Mouse (Mus musculus) neural tube, embryonic 15.5 days (tissue): ENCODE data around the gene Dusp8. TPM values are rescaled to one million over a fixed set of nuclear protein-coding genes. Genes with fewer than 3 reads are reported as not detected.

Source experiments
- ATAC-seq: fragments of 200-750 bp; cut with Nextera tagmentation; 2 replicates; pipeline ENCODE4 v1.8.0; 2017; ENCODE audit warnings: mild to moderate bottlenecking, moderate TSS enrichment, moderate library complexity; ENCODE audit not compliant: low FRiP score
- H3K27ac ChIP-seq: fragments of 300-500 bp; sonication (generic); replicated peaks from 2 replicates; pipeline ENCODE4 v1.5.1; 2015; ENCODE audit warnings: mild to moderate bottlenecking, inconsistent platforms
- H3K27me3 ChIP-seq: fragments of 300-500 bp; sonication (generic); replicated peaks from 2 replicates; pipeline ENCODE4 v1.6.1; 2015; ENCODE audit warnings: inconsistent platforms
- H3K36me3 ChIP-seq: fragments of 300-500 bp; sonication (generic); 2 replicates; pipeline ENCODE4 v1.6.1; 2015; ENCODE audit warnings: inconsistent platforms
- H3K4me1 ChIP-seq: fragments of 300-500 bp; sonication (generic); 2 replicates; pipeline ENCODE4 v1.6.1; 2015; ENCODE audit warnings: inconsistent platforms
- H3K4me2 ChIP-seq: fragments of 300-500 bp; sonication (generic); 2 replicates; pipeline ENCODE4 v1.6.1; 2015; ENCODE audit warnings: inconsistent platforms, mild to moderate bottlenecking, moderate library complexity
- H3K4me3 ChIP-seq: fragments of 300-500 bp; sonication (generic); replicated peaks from 2 replicates; pipeline ENCODE4 v1.5.1; 2015; ENCODE audit warnings: mild to moderate bottlenecking, inconsistent platforms
- H3K9ac ChIP-seq: fragments of 300-500 bp; sonication (generic); replicated peaks from 2 replicates; pipeline ENCODE4 v1.6.1; 2015; ENCODE audit warnings: mild to moderate bottlenecking, inconsistent platforms
- H3K9me3 ChIP-seq: fragments of 300-500 bp; sonication (generic); replicated peaks from 2 replicates; pipeline ENCODE4 v1.6.1; 2016; ENCODE audit warnings: inconsistent platforms
- WGBS: fragments of 180-500 bp; shearing (Covaris S2); methylation state at CpG from one replicate; pipeline ENCODE4 v1.1.7; 2015; ENCODE audit warnings: mixed read lengths; 5-methylcytosine and 5-hydroxymethylcytosine counted together
- polyA plus RNA-seq: library from polyadenylated mRNA; unstranded; fragments of >200 nt; fragmentation: Nextera tagmentation; extraction: Ambion mirVana; gene quantifications from 2 replicates; pipeline ENCODE4 v1.2.1, GENCODE M21; 2015

Dusp8 gene
- polyA plus RNA-seq, 1 experiment from 2014 or later = 132 TPM

DNA sequence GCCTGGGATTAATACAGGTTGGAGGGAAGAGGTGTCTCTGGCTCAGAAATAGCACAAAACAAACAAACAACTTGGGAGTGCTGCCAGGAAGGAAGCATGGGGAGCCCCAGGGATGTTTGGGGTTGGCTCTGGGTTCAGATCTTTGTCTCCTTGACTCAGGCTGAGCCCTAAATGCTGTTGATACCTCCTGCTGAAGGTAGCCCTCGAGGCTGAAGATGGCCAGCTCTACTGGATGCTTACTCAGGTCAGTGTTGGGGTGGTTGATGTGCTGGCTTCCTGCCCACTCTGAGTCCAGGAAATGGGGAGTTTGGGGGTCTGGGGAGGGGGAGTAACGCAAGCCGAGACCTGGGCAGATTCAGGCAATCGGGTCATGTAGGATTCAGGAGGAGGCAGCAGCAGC, 1.1 kb upstream of the Dusp8 start:
- 77% methylated on average over 4 of the region's 4 CpGs for WGBS
- no peaks in the 10 kb centered on the region for H3K36me3 ChIP-seq
- H3K9ac ChIP-seq = no peak overlapping the region
- ATAC-seq = no peak
- H3K4me2 ChIP-seq = peak overlapping the region; percentile 95
- peak overlapping the region; percentile 70; the same call in 1 of the 2 replicates for H3K4me3 ChIP-seq
- H3K27ac ChIP-seq = no peak overlapping the region
- H3K9me3 ChIP-seq = no peaks in the 10 kb centered on the region
- 0 out of 2 replicates have a peak, but pooled peaks cover 2% of the 10 kb centered on the region for H3K27me3 ChIP-seq
- H3K4me1 ChIP-seq = peaks cover 41% of the 10 kb centered on the region

DNA sequence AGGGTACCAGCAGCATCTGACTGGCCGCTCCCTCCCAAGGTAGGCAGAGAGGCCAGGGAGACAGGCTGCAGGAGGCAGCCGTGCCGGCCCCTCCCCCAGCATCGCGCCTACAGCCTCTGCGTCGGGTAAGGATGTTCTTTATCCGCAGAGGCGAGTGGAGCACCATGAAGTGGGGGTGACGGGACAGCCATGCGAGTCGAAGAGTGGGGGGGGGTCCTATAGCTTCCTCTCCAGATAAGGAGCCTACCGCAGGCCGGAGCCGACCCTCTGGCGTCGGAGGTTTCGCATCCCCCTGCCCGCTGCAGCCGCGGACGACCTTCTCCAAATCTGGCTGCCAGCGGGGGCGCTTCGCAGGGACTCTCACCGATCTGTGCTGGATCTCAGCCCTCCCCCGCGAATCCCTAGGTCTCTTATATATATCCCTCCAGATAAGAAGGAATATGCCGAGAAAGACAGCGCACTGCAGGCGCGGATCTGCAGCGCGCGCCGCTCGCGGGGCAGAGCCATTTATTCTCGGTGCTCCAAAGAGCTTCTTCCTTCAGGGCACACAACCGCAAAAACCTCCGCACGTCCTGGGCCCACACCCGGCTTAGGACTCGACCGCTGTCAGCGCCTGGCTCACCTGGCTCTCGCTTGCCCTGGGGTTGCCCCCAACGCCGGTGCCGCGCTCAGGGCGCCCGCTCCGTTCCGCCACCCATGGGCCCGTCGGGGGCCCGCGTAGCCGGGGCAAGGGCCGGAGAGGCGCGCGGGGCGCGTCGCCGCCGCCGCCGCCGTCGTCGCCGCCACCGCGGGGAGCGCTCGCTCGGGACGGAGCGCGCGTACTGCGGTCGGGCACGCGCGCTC, 1.1 kb downstream of the Dusp8 start:
- Histone ChIP-seq H3K4me3 (peak overlapping the region; percentile 70), H3K4me1 (peaks cover 63% of the 10 kb centered on the region), H3K27ac (peak overlapping the region; percentile 93), H3K36me3 (no peaks in the 10 kb centered on the region), H3K4me2 (peak overlapping the region; percentile 95), H3K9me3 (no peaks in the 10 kb centered on the region), H3K9ac (peak overlapping the region; percentile 96), H3K27me3 (0 out of 2 replicates have a peak, but pooled peaks cover 2% of the 10 kb centered on the region)
- peak; percentile 56 for ATAC-seq
- WGBS = under 1% methylated on average over 89 of the region's 89 CpGs

DNA sequence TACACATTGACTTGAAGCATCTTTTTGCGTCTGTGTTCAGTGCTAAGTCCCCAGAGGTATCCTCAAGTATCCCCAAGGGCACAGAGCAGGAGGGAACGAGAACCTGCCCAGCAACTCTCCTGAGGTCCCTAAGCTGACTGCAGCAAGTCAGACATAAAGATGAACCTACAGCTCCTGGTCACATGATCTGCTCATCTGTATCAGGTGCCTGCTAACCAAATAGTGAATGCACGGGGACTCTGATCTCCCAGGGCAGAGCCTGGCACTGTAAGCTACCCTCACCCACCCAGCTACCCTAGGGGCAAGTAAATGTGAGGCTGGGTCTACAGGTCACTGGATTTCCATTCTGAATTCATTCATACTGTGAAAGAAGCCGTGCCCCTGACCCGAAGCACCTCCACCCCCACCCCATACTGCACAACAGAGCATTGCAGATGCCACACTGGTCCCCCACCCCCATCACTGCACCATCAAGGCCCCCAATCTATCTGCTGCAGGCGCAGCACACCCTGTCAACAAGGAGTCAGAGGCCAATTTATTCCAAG, 1.9 kb downstream of the Dusp8 start:
- Histone ChIP-seq H3K27me3 (0 out of 2 replicates have a peak, but pooled peaks cover 2% of the 10 kb centered on the region), H3K27ac (peak overlapping the region; percentile 93), H3K9me3 (no peaks in the 10 kb centered on the region), H3K36me3 (no peaks in the 10 kb centered on the region), H3K4me1 (peaks cover 70% of the 10 kb centered on the region), H3K9ac (peak overlapping the region; percentile 96), H3K4me2 (peak overlapping the region; percentile 95), H3K4me3 (peak overlapping the region; percentile 70)
- ATAC-seq = no peak
- 15% methylated on average over 6 of the region's 6 CpGs for WGBS

DNA sequence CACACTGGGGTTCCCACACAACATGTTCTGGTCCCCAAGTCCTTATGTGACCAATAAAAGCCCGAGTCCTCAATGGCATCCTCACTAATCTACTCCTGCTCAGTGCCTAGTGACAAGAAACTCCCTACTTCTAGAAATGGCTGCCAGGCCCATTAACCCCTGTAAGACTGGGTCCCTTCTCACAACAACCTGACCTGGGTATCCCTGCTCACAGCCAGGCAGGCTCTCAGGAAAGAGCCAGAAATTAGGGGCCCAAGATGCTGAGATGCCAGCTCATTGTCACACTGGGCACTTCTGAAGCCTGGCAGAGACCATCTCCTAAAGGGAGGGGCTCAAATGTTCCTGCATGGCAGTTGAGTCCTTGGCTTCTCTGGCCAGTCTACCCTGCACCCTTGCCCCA, 2.7 kb downstream of the Dusp8 start:
- no peak for ATAC-seq
- peaks cover 5% of the 10 kb centered on the region for H3K36me3 ChIP-seq
- H3K27me3 ChIP-seq = 0 out of 2 replicates have a peak, but pooled peaks cover 2% of the 10 kb centered on the region
- H3K4me2 ChIP-seq = peak overlapping the region; percentile 95
- peak overlapping the region; percentile 70 for H3K4me3 ChIP-seq
- 11% methylated on average over 1 of the region's 1 CpGs for WGBS
- H3K9ac ChIP-seq = peak overlapping the region; percentile 96
- H3K9me3 ChIP-seq = no peaks in the 10 kb centered on the region
- peaks cover 78% of the 10 kb centered on the region for H3K4me1 ChIP-seq
- H3K27ac ChIP-seq = peak overlapping the region; percentile 93

DNA sequence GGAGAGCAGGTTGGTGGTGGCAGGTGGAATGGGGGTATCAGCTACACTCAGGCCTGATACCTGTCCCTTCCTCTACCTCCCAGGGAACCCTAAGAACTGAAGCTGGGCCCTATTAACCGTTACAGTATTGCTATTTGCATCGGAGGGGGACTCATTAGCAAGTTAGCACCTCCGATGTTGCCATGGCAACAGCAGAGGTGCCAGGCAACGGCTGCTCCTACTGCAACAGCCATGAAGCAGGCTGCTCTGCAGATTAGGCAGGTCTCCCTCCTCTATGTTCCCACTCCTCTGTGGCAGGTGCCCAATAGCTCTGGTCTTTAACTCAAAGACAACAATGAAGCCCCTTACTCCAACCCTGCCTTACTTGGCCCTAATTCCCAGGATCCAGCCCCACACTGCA, 3.8 kb downstream of the Dusp8 start:
- Histone ChIP-seq H3K4me3 (peak overlapping the region; percentile 70), H3K4me1 (peaks cover 75% of the 10 kb centered on the region), H3K27me3 (no peaks in the 10 kb centered on the region), H3K9me3 (no peaks in the 10 kb centered on the region), H3K9ac (peak overlapping the region; percentile 96), H3K36me3 (peaks cover 17% of the 10 kb centered on the region), H3K27ac (peak overlapping the region; percentile 93), H3K4me2 (peak overlapping the region; percentile 95)
- ATAC-seq = peak; percentile 25
- WGBS = 3% methylated on average over 4 of the region's 4 CpGs

DNA sequence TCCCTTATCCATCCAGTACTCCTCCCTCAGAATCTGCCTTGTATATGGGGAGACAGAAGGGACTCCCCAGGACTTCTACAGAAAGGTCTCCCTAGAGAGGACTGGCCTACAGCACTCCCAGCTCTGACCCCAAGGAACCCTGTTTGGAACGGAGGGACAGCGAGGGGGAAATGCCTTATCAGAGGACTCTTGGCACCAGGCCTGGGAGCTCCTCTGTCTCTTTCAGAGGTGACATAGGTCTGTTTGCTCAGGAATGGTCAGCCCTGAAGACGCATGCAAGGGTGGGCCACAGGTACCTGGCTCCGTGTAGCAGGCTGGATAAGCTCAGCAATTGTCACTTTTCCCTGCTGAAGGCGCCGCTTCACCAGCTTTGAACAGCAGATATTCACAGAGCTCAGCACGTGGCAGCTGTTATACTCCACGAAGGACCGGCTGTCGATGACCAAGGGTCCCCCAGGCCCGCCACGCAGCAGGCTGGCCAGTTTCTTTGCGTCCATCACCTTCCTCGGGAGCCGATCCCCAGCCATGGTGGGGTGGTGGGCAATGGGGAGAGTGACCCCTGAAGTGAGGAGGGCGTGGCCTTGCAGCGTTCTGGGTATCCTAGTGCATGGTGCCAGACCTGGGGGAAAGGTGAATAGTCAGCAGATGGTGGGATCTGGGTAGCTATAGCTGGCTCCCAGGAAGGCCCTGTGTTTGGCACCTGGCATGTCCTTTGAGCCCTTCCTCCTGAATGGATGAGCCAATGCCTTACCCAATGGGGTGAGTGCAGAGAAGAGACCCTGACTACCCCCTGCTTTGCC, 5.8 kb downstream of the Dusp8 start:
- no peak for ATAC-seq
- Histone ChIP-seq H3K9ac (peak overlapping the region; percentile 32), H3K27ac (peak overlapping the region; percentile 93), H3K27me3 (no peaks in the 10 kb centered on the region), H3K4me1 (peaks cover 65% of the 10 kb centered on the region), H3K4me3 (peak overlapping the region; percentile 9; the same call in 1 of the 2 replicates), H3K9me3 (no peaks in the 10 kb centered on the region), H3K36me3 (peaks cover 37% of the 10 kb centered on the region), H3K4me2 (peak overlapping the region; percentile 95)
- WGBS = 33% methylated on average over 17 of the region's 17 CpGs

DNA sequence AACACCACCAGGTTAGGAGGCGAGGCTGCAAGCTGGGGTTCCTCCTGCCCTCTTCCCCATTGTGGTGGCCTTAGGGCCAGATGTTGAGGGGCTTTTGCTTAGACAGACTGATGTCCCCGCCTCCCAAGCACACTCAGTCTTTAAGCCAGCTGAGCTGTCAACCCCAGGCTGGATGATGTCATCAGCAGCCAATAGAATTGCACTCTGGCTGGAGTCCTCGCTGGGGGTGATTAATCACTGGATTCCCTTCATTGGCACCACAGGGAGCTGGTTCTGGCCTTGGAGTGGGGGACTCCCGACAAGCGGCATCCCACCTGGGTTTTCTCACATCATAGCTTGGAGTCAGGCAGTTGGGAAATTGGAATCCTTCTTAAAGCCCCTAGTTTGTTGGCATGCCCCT, 6.8 kb downstream of the Dusp8 start:
- H3K9ac ChIP-seq = peak overlapping the region; percentile 32
- peak overlapping the region; percentile 95 for H3K4me2 ChIP-seq
- no peaks in the 10 kb centered on the region for H3K9me3 ChIP-seq
- WGBS = 6% methylated on average over 5 of the region's 5 CpGs
- peak overlapping the region; percentile 93 for H3K27ac ChIP-seq
- peak; percentile 58; the same call in 1 of the 2 replicates for ATAC-seq
- peaks cover 75% of the 10 kb centered on the region for H3K4me1 ChIP-seq
- H3K4me3 ChIP-seq = 0 out of 2 replicates have a peak overlapping the region, but pooled peaks have one; percentile 0
- H3K36me3 ChIP-seq = peaks cover 46% of the 10 kb centered on the region
- H3K27me3 ChIP-seq = no peaks in the 10 kb centered on the region

DNA sequence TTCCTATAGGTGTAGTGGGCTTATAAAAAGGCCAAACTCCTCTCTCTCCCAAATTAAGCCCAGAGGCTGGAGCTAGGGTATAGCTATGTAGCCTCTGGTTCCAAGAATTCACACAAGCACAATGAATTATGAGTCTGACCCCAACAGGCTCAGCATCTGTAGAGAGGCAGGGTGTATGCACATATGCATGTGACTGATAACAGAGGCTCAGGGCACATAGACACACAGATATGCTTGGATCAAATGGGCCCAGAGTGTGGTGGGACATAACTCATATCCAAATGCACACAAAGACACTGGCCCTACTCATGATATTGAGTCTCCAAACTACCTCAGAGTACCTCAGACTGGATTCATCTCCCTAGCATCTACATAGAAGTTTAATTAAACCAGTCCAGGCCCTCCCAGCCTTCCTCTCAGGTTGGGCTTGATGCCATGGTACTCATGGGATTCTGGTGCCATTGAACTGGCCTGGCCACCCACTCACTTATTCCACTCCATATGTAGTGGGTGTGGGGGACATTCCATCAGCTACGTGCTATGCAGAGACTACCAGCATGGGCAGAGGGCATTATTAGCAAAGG, 8.5 kb downstream of the Dusp8 start:
- H3K4me2 ChIP-seq = no peak overlapping the region
- H3K9ac ChIP-seq = no peak overlapping the region
- 0 out of 2 replicates have a peak, but pooled peaks cover 3% of the 10 kb centered on the region for H3K27me3 ChIP-seq
- H3K9me3 ChIP-seq = no peaks in the 10 kb centered on the region
- peaks cover 64% of the 10 kb centered on the region for H3K36me3 ChIP-seq
- no peak overlapping the region for H3K4me3 ChIP-seq
- WGBS = 85% methylated on average over 1 of the region's 1 CpGs
- H3K4me1 ChIP-seq = peaks cover 68% of the 10 kb centered on the region
- no peak overlapping the region for H3K27ac ChIP-seq
- no peak for ATAC-seq

DNA sequence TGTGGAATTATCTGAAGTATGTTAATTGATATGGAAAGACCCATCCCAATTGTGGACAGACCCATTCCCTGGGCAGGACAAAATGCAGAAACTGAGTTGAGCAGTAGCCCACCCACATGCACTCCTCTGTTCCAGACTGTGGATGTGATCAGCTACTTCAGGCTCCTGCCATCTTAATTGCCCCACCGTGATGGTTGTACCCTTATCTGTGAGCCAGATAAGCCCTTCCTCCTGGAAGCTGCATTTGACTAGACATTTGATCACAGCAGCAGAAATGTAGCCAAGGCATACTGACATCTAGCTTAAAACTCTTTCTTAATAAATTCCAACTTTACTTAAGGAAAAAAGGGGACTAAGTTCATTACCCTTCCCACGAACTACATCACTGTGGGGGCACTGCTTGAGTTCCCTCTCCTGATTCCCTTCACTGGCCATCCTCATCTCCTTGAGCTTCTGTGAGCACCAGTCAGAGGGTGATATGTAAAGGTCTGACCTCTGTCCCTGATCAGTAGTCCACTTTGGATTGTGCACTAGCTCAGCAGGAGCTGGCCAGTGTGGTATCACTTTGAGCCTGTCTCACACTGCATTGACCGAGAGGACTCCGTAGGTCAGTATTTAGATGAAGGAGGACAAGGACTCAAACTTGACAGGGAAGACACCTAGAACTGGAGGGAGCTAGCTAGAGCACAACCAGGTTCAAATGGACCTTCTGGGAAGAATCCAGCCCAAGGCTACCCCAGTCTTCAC, 9.3 kb downstream of the Dusp8 start:
- ATAC-seq = no peak
- WGBS = 90% methylated on average over 4 of the region's 4 CpGs

DNA sequence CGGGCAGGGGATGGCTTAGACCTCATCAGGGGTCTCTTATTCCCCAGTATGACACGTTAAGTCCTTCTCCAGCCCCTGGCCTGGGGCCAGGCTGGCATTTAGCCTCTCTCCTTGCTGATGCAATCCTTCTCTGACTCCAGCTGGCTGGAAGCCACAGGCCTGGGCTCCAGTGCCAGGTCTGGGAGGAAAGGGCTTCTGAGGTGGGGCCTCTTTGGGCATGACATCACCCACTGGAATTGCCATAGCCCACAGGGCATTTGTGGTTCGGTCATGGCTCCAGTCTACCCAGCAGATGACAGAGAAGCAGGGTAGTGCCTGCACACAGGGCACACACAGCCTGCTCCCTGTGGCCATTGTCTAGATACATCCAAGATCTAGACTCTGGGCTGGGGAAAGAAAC, 10.8 kb downstream of the Dusp8 start:
- Histone ChIP-seq H3K9me3 (no peaks in the 10 kb centered on the region), H3K27ac (no peak overlapping the region), H3K9ac (no peak overlapping the region), H3K4me2 (no peak overlapping the region), H3K4me1 (peaks cover 50% of the 10 kb centered on the region), H3K27me3 (0 out of 2 replicates have a peak, but pooled peaks cover 6% of the 10 kb centered on the region), H3K36me3 (peaks cover 81% of the 10 kb centered on the region), H3K4me3 (no peak overlapping the region)
- WGBS = 30% methylated on average over 3 of the region's 3 CpGs
- no peak for ATAC-seq

More for the DNA sequence above, 9.3 kb downstream of the Dusp8 start:
- Histone ChIP-seq H3K4me1 (peaks cover 65% of the 10 kb centered on the region), H3K4me2 (no peak overlapping the region), H3K27ac (no peak overlapping the region), H3K4me3 (no peak overlapping the region), H3K9me3 (no peaks in the 10 kb centered on the region), H3K36me3 (peaks cover 70% of the 10 kb centered on the region), H3K9ac (no peak overlapping the region), H3K27me3 (0 out of 2 replicates have a peak, but pooled peaks cover 3% of the 10 kb centered on the region)
